In genomic region chrX:93808040-93808439, GRCm38 (mm10) we compare ENCODE assay signal across 21 mouse cellular contexts. TPM values are rescaled to one million over a fixed set of nuclear protein-coding genes. Genes with fewer than 3 reads are reported as not detected.
A peak's percentile ranks its signal among the peaks of the same experiment; 100 is the strongest.
DNase-seq lines count a peak whose midpoint lies in the region; ATAC-seq and TF ChIP-seq lines count a peak whose summit lies in the region.
"Had no signal": no experiment of that assay in that cellular context is flagged by ENCODE, and none has a peak within 500 bp of the region (broad histone marks: within the 10 kb centered on the region; RNA-seq: fewer than 3 reads in every experiment).

No protein-coding gene starts in this region.

- H3K4me3 ChIP-seq in heart, adult 2 months: no peak overlapping the region
- H3K4me3 ChIP-seq in limb, embryonic 14.5 days (replicated peaks; ENCODE audit: low read length): no peak overlapping the region
- no peak overlapping the region for H3K4me3 ChIP-seq in limb, embryonic 10.5 days
- H3K4me3 ChIP-seq: erythroblast, embryonic 14.5 days; heart, embryonic 15.5 days; hindbrain, embryonic 15.5 days; limb, embryonic 12.5 days had no signal

- no peaks in the 10 kb centered on the region for H3K36me3 ChIP-seq in heart, adult 2 months (ENCODE audit: control insufficient read depth, insufficient read depth, low read length)
- peaks cover 4% of the 10 kb centered on the region for H3K36me3 ChIP-seq in limb, embryonic 14.5 days (ENCODE audit: control insufficient read depth, insufficient read depth, low read length)
- peaks cover 15% of the 10 kb centered on the region; the same call in 1 of the 2 replicates for H3K36me3 ChIP-seq in limb, embryonic 10.5 days
- H3K36me3 ChIP-seq: heart, embryonic 15.5 days; hindbrain, embryonic 15.5 days had no signal

- H3K4me1 ChIP-seq in heart, adult 2 months (ENCODE audit: control insufficient read depth, insufficient read depth, low read length): no peaks in the 10 kb centered on the region
- H3K4me1 ChIP-seq in limb, embryonic 14.5 days (ENCODE audit: control insufficient read depth, insufficient read depth, low read length): no peaks in the 10 kb centered on the region
- H3K4me1 ChIP-seq in limb, embryonic 10.5 days: no peaks in the 10 kb centered on the region
- H3K4me1 ChIP-seq: heart, embryonic 15.5 days; hindbrain, embryonic 15.5 days; limb, embryonic 12.5 days had no signal

- no peak for DNase-seq in heart, adult 2 months
- DNase-seq in heart, postnatal 10 days: no peak
- peak; percentile 34 for DNase-seq in limb, embryonic 14.5 days (ENCODE audit: low spot score)
- no peak for DNase-seq in limb, embryonic 10.5 days (ENCODE audit: low spot score)
- DNase-seq in 416B (ENCODE audit: low read depth) (peak; percentile 32), adipocyte (ENCODE audit: low spot score) (peak; percentile 6)
- no peak for DNase-seq in right cerebral cortex, postnatal 36 days (ENCODE audit: low spot score in 2 of 2)
- DNase-seq: adrenal gland, postnatal 14 days; cerebellum, adult 18-20 months; cerebellum, postnatal 36 days; gastrocnemius, postnatal 10 days; heart, adult 18-20 months; lung, adult 18-20 months; spleen, adult 18-20 months; thymus, postnatal 14 days had no signal

- no peak for TF ChIP-seq POLR2A in heart, adult 2 months (IDR thresholded peaks at IDR 0.05; ENCODE audit: insufficient read depth, low read depth, low read length)
- TF ChIP-seq POLR2A in limb, embryonic 14.5 days (IDR thresholded peaks at IDR 0.05; ENCODE audit: borderline replicate concordance, extremely low read depth, insufficient read depth, insufficient read length): no peak

- H3K9ac ChIP-seq in heart, adult 2 months (ENCODE audit: low read depth, low read length): no peak overlapping the region
- H3K9ac ChIP-seq in limb, embryonic 14.5 days (ENCODE audit: low read depth, low read length, severe bottlenecking): no peak overlapping the region
- H3K9ac ChIP-seq: heart, embryonic 15.5 days; hindbrain, embryonic 15.5 days; limb, embryonic 12.5 days had no signal

- H3K27ac ChIP-seq in heart, adult 2 months: no peak overlapping the region
- H3K27ac ChIP-seq in limb, embryonic 14.5 days (replicated peaks; ENCODE audit: low read depth, low read length): no peak overlapping the region
- H3K27ac ChIP-seq in limb, embryonic 10.5 days: no peak overlapping the region
- H3K27ac ChIP-seq: heart, embryonic 15.5 days; hindbrain, embryonic 15.5 days; limb, embryonic 12.5 days had no signal

- no peak overlapping the region for H3K4me2 ChIP-seq in limb, embryonic 14.5 days (replicated peaks; ENCODE audit: low read depth, low read length, severe bottlenecking)
- H3K4me2 ChIP-seq: heart, embryonic 15.5 days; hindbrain, embryonic 15.5 days; limb, embryonic 12.5 days had no signal

- no peak for ATAC-seq in limb, embryonic 14.5 days (ENCODE audit: low FRiP score, low read depth)
- ATAC-seq in activated CD4-positive, CD25-positive, alpha-beta regulatory T cell, adult 4 months: no peak
- ATAC-seq: midbrain, embryonic 16.5 days had no signal

- no peaks in the 10 kb centered on the region for H3K27me3 ChIP-seq in heart, adult 2 months (ENCODE audit: control insufficient read depth, insufficient read depth, low read length)
- no peaks in the 10 kb centered on the region for H3K27me3 ChIP-seq in limb, embryonic 14.5 days (ENCODE audit: control insufficient read depth, insufficient read depth, low read length)
- peaks cover 20% of the 10 kb centered on the region; the same call in 1 of the 2 replicates for H3K27me3 ChIP-seq in limb, embryonic 10.5 days (ENCODE audit: low read depth, poor library complexity, severe bottlenecking)
- H3K27me3 ChIP-seq: heart, embryonic 15.5 days; hindbrain, embryonic 15.5 days; limb, embryonic 12.5 days had no signal

- H3K79me2 ChIP-seq in heart, adult 2 months (replicated peaks; ENCODE audit: control insufficient read depth, insufficient read depth, low read length): no peaks in the 10 kb centered on the region

- TF ChIP-seq CTCF in heart, adult 2 months (IDR thresholded peaks at IDR 0.05): peak; percentile 32

- no peak for TF ChIP-seq EP300 in heart, adult 2 months (IDR thresholded peaks at IDR 0.05; ENCODE audit: insufficient read depth, low read depth, low read length)

- intact Hi-C loops in heart, adult 2 months (cut with DNase I): no loop called here
- intact Hi-C loops in heart, postnatal 10 days (cut with DNase I): no loop called here

- 92% methylated on average over 1 of the region's 1 CpGs for WGBS in heart, adult 2 months
- 89% methylated on average over 1 of the region's 1 CpGs for WGBS in limb, embryonic 14.5 days
- 94% methylated on average over 1 of the region's 1 CpGs for WGBS in limb, embryonic 10.5 days

- no peaks in the 10 kb centered on the region for H3K9me3 ChIP-seq in limb, embryonic 14.5 days (ENCODE audit: control insufficient read depth, low read length)
- no peaks in the 10 kb centered on the region for H3K9me3 ChIP-seq in limb, embryonic 10.5 days (replicated peaks)
- H3K9me3 ChIP-seq: heart, embryonic 15.5 days; hindbrain, embryonic 15.5 days; limb, embryonic 12.5 days had no signal

RNA-seq across cellular contexts. Expression of gene Pdk3, which starts 24.0 kb away (rescaled TPM):
- total RNA-seq in heart, adult 2 months (2021): 1 to 10 TPM; 2.6 to 3.0 TPM
- polyA plus RNA-seq in heart, adult 2 months (2012; rRNA removed): 3.2 and 5.4 TPM in 2 replicates
- total RNA-seq in heart, postnatal 10 days (2021): 10 to 100 TPM; 13.5 to 14.5 TPM
- 31.0 and 33.6 TPM in 2 replicates for polyA plus RNA-seq in limb, embryonic 14.5 days (2012; rRNA removed)
- polyA plus RNA-seq in limb, embryonic 14.5 days (2014; fragmentation: Nextera tagmentation; extraction: Ambion mirVana): 56.7 and 63.1 TPM in 2 replicates
- 80.4 and 87.2 TPM in 2 replicates for polyA plus RNA-seq in limb, embryonic 10.5 days (2016; fragmentation: Nextera tagmentation; extraction: Ambion mirVana)
- polyA plus RNA-seq in activated CD4-positive, CD25-positive, alpha-beta regulatory T cell, adult 4 months (2017; shearing (Covaris generic)): 10 to 100 TPM; 19.9 to 22.9 TPM

Comparison
In these comparisons a context has a peak if more than half of its experiments do, and no peak if none do; other contexts are left out.
1. DNase-seq: peak in limb, embryonic 14.5 days (single experiment), 416B (single experiment) and adipocyte (single experiment); none in heart, adult 2 months (0 of 2), heart, postnatal 10 days (0 of 2), limb, embryonic 10.5 days (single experiment) and right cerebral cortex, postnatal 36 days (0 of 2).